Mouse (Mus musculus): ENCODE results near the gene Slc13a1. TPM values are rescaled to one million over a fixed set of nuclear protein-coding genes. Genes with fewer than 3 reads are reported as not detected.

Gene Slc13a1
- polyA plus RNA-seq, 1 experiment from 2014 or later: 0.20 TPM

DNA sequence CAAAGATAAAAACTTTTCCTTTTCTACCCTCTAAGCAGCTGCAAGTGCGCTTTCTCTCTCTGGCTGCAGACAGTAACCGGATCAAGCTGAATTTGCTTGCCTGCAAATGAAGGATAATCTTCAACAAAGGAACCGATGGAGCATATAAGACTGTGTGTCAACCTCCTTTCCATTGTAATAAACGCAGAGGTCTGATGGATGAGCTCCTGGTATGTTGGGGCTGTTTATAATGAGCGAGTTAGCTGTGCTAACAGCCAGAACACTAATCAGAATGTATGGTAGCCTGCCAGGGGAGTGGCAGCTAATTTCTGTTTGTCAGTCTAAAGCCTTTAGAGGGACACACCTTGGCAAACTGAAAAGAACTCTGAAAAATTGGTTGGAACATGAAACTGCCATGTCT, 62.2 kb downstream of the Slc13a1 start:
- no peaks in the 10 kb centered on the region for H3K4me1 ChIP-seq (ENCODE audit: control insufficient read depth, insufficient read depth, low read depth, low read length)
- no peak overlapping the region for H3K9ac ChIP-seq (ENCODE audit: low read depth, low read length)
- H3K4me3 ChIP-seq (ENCODE audit: low read length): no peak overlapping the region
- no peaks in the 10 kb centered on the region for H3K9me3 ChIP-seq (ENCODE audit: control insufficient read depth, low read length)
- H3K27ac ChIP-seq (ENCODE audit: low read depth, low read length): no peak overlapping the region
- peak; percentile 92 for ATAC-seq
- no peak overlapping the region for H3K4me2 ChIP-seq (ENCODE audit: low read length)
- H3K36me3 ChIP-seq (ENCODE audit: control insufficient read depth, insufficient read depth, low read length): no peaks in the 10 kb centered on the region
- no peaks in the 10 kb centered on the region for H3K27me3 ChIP-seq (replicated peaks; ENCODE audit: control insufficient read depth, insufficient read depth, low read length)
- WGBS: 13% methylated on average over 5 of the region's 5 CpGs

DNA sequence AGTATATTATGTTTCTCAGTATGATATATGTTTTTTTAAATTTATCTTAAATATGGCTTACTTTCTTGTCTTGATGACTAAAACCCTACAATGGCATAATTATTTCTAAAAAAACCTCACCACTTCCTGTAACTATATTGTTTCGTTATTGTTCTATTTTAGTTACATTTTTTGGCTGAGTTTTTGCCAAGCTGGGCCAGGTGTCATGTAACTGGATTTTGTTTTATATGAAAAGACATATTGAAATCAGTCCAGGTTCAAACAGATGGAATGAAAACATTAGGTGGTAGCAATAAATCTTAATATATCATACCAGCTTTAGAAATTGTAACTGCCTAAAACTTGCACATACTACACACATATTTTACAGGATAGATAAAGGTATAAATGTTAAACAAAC, 66.6 kb downstream of the Slc13a1 start:
- no peak for ATAC-seq
- H3K4me2 ChIP-seq (ENCODE audit: low read length): no peak overlapping the region
- H3K27me3 ChIP-seq (replicated peaks; ENCODE audit: control insufficient read depth, insufficient read depth, low read length): no peaks in the 10 kb centered on the region
- H3K9ac ChIP-seq (ENCODE audit: low read depth, low read length): no peak overlapping the region
- no peaks in the 10 kb centered on the region for H3K9me3 ChIP-seq (ENCODE audit: control insufficient read depth, low read length)
- H3K36me3 ChIP-seq (ENCODE audit: control insufficient read depth, insufficient read depth, low read length): no peaks in the 10 kb centered on the region
- 73% methylated on average over 1 of the region's 1 CpGs for WGBS
- H3K4me3 ChIP-seq (ENCODE audit: low read length): no peak overlapping the region
- H3K4me1 ChIP-seq (ENCODE audit: control insufficient read depth, insufficient read depth, low read depth, low read length): no peaks in the 10 kb centered on the region
- H3K27ac ChIP-seq (ENCODE audit: low read depth, low read length): no peak overlapping the region

DNA sequence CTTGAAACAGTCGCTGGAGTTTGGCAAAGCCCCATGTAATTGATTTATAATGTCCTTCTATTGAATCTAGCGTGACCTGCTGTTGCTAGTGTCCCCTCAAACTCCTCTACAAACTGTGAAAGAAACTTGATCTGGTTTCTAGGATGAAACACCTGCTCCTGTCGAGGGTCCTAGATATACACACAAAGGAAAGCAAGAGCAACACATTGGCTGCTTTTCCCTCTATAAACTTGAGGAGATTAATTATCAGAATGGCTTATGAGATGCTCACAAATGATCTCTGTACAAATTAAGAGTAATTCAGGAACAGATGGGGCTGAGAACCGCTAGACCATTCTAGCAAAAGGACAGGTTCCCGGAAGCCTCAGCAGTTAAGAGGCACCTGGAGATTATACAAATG, 67.2 kb downstream of the Slc13a1 start:
- WGBS: 31% methylated on average over 5 of the region's 5 CpGs
- Histone ChIP-seq H3K9me3 (ENCODE audit: control insufficient read depth, low read length) (no peaks in the 10 kb centered on the region), H3K36me3 (ENCODE audit: control insufficient read depth, insufficient read depth, low read length) (no peaks in the 10 kb centered on the region), H3K27ac (ENCODE audit: low read depth, low read length) (no peak overlapping the region), H3K4me1 (ENCODE audit: control insufficient read depth, insufficient read depth, low read depth, low read length) (no peaks in the 10 kb centered on the region), H3K9ac (ENCODE audit: low read depth, low read length) (no peak overlapping the region), H3K27me3 (replicated peaks; ENCODE audit: control insufficient read depth, insufficient read depth, low read length) (no peaks in the 10 kb centered on the region), H3K4me2 (ENCODE audit: low read length) (no peak overlapping the region), H3K4me3 (ENCODE audit: low read length) (no peak overlapping the region)
- ATAC-seq: peak; percentile 57; the same call in 1 of the 2 replicates

DNA sequence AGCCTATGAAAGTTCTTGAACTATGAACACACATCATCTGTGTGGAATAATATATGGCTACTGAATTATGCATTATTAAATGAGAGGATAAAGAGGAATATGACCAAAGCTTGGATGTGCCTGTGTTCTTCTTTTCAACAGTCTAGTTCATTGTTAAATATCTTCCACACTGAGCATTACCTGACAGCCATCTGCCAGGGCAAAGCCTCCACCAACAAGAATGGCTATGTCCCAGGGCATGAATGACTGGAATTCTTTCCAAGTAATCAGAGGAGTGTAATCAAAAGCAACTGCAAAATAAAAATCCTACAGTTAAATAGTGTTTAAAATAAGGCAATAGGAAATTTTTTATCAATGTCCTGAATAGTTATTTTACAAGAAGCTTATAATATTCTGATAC, 70.5 kb downstream of the Slc13a1 start:
- no peak for ATAC-seq
- H3K36me3 ChIP-seq (ENCODE audit: control insufficient read depth, insufficient read depth, low read length): no peaks in the 10 kb centered on the region

DNA sequence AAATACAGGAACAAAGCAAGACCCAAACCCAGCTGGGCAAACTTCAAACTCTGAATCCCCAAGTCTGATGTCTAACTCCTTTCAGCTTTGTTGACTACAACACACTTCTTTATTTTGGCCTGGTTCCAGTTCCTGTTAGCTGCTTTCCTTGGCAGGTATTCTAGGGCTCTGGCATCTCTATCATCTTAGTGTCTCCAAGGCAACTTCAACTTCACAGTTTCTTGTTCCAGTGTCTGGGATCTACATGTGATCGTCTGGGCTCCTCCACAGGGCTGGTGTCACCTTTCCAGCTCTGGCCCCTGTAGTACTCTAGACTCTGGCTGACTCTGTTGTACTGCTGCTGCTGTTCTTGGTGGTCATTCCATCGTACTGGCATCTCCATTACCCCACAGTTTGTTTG, 91.8 kb downstream of the Slc13a1 start:
- Histone ChIP-seq H3K27me3 (replicated peaks; ENCODE audit: control insufficient read depth, insufficient read depth, low read length) (no peaks in the 10 kb centered on the region), H3K4me1 (ENCODE audit: control insufficient read depth, insufficient read depth, low read depth, low read length) (no peaks in the 10 kb centered on the region), H3K36me3 (ENCODE audit: control insufficient read depth, insufficient read depth, low read length) (no peaks in the 10 kb centered on the region), H3K9ac (ENCODE audit: low read depth, low read length) (no peak overlapping the region), H3K4me3 (ENCODE audit: low read length) (no peak overlapping the region), H3K27ac (ENCODE audit: low read depth, low read length) (no peak overlapping the region), H3K4me2 (ENCODE audit: low read length) (no peak overlapping the region), H3K9me3 (ENCODE audit: control insufficient read depth, low read length) (no peaks in the 10 kb centered on the region)
- 70% methylated on average over 2 of the region's 2 CpGs for WGBS
- ATAC-seq: no peak

More for the DNA sequence above, 70.5 kb downstream of the Slc13a1 start:
- no peak overlapping the region for H3K4me3 ChIP-seq (ENCODE audit: low read length)
- no peak overlapping the region for H3K9ac ChIP-seq (ENCODE audit: low read depth, low read length)
- H3K27ac ChIP-seq (ENCODE audit: low read depth, low read length): no peak overlapping the region
- H3K9me3 ChIP-seq (ENCODE audit: control insufficient read depth, low read length): no peaks in the 10 kb centered on the region
- H3K4me1 ChIP-seq (ENCODE audit: control insufficient read depth, insufficient read depth, low read depth, low read length): no peaks in the 10 kb centered on the region
- H3K4me2 ChIP-seq (ENCODE audit: low read length): no peak overlapping the region
- H3K27me3 ChIP-seq (replicated peaks; ENCODE audit: control insufficient read depth, insufficient read depth, low read length): no peaks in the 10 kb centered on the region

DNA sequence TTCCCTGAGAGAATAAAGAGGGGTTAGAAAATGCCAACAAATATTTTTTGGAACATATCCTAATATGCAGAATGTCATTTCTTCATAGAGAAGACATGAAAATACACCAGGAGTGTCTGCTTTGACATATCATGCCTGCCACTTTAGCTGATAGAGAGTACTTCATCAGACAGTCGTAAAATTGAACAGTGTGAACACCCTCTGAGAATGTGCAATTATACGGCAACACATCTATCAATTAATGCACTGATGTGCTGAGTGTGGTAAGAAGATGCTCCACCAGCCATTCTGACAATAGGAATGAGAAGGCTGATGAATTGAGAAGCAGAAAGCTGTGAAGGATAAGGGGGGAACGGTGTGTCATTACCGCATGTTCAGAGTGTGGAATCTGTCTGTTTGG, 95.1 kb downstream of the Slc13a1 start:
- Histone ChIP-seq H3K9ac (ENCODE audit: low read depth, low read length) (no peak overlapping the region), H3K4me3 (ENCODE audit: low read length) (no peak overlapping the region), H3K4me1 (ENCODE audit: control insufficient read depth, insufficient read depth, low read depth, low read length) (no peaks in the 10 kb centered on the region), H3K27ac (ENCODE audit: low read depth, low read length) (no peak overlapping the region), H3K36me3 (ENCODE audit: control insufficient read depth, insufficient read depth, low read length) (no peaks in the 10 kb centered on the region), H3K4me2 (ENCODE audit: low read length) (no peak overlapping the region), H3K27me3 (replicated peaks; ENCODE audit: control insufficient read depth, insufficient read depth, low read length) (no peaks in the 10 kb centered on the region), H3K9me3 (ENCODE audit: control insufficient read depth, low read length) (no peaks in the 10 kb centered on the region)
- no peak for ATAC-seq
- WGBS: 65% methylated on average over 4 of the region's 4 CpGs

DNA sequence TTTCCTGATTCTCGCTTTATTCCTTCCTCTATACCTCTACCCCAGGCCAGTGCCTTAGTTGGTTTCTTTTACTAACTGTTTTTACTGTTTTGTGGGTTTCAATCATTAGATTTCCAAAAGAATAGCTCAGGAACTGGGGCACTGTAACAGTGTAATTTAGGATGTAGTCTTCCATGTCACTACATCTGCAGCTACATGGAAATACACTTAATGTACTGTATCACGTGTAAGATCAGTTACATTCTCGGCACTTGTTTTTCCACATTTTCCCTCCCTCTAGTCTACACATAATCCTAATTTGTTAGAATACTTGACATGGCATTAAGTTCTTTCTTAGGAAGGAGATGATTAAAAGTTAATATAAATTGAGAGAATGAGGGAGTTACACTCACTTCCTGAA, 108.1 kb downstream of the Slc13a1 start:
- Histone ChIP-seq H3K9me3 (ENCODE audit: control insufficient read depth, low read length) (0 out of 2 replicates have a peak, but pooled peaks cover 2% of the 10 kb centered on the region), H3K4me3 (ENCODE audit: low read length) (no peak overlapping the region), H3K36me3 (ENCODE audit: control insufficient read depth, insufficient read depth, low read length) (no peaks in the 10 kb centered on the region), H3K27ac (ENCODE audit: low read depth, low read length) (no peak overlapping the region), H3K27me3 (replicated peaks; ENCODE audit: control insufficient read depth, insufficient read depth, low read length) (no peaks in the 10 kb centered on the region), H3K9ac (ENCODE audit: low read depth, low read length) (no peak overlapping the region), H3K4me2 (ENCODE audit: low read length) (no peak overlapping the region), H3K4me1 (ENCODE audit: control insufficient read depth, insufficient read depth, low read depth, low read length) (no peaks in the 10 kb centered on the region)
- WGBS: 88% methylated on average over 3 of the region's 3 CpGs
- no peak for ATAC-seq

DNA sequence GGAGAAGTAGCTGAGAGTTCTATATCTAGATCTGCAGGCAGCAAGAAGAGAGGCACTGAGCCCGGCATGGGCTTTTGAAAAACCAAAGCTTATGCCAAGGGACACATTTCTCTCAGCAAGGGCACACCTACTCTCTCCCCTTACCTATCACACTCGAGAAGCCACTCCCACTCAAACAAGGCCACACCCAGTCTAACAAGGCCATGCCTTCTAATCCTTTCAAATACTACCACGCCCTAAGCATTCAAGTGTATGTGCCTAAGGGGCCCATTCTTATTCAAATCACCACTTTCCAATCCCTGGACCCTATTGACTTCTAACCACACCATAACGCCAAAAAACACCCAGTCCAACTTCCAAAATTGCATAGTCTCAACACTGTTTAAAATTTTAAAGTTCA, 112.8 kb downstream of the Slc13a1 start:
- Histone ChIP-seq H3K27me3 (replicated peaks; ENCODE audit: control insufficient read depth, insufficient read depth, low read length) (no peaks in the 10 kb centered on the region), H3K9ac (ENCODE audit: low read depth, low read length) (no peak overlapping the region), H3K4me3 (ENCODE audit: low read length) (no peak overlapping the region), H3K4me2 (ENCODE audit: low read length) (no peak overlapping the region), H3K9me3 (ENCODE audit: control insufficient read depth, low read length) (no peaks in the 10 kb centered on the region), H3K36me3 (ENCODE audit: control insufficient read depth, insufficient read depth, low read length) (no peaks in the 10 kb centered on the region), H3K27ac (ENCODE audit: low read depth, low read length) (no peak overlapping the region), H3K4me1 (ENCODE audit: control insufficient read depth, insufficient read depth, low read depth, low read length) (no peaks in the 10 kb centered on the region)
- ATAC-seq: no peak
- 85% methylated on average over 4 of the region's 4 CpGs for WGBS

DNA sequence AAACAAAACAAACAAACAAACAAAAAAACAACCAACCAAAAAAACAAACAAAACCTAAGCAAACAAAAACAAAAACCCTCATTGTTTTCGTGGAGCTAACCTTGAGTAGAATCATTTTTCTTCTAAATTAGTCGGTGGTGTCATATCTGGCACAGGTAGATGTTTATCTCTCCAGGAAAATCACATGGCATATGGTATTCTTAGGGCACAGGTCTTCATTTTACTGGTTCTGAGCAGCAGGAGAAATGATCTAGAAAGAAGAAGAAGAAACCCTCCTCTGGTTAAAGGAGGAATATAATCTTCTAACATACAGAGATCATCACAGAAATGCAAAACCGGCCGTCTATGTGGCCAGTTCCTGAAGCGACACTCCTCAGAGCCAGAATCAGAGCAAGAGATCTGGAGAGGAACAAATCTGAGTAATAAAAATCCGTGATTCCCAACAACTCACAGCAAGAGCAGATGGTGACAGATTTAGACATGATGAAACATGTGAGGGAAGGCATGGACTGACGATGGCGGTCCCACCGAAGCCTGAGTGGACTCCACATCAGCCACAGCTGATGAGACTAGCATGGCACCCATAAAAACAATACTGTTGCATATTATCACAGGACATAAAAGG, 113.7 kb downstream of the Slc13a1 start:
- H3K36me3 ChIP-seq (ENCODE audit: control insufficient read depth, insufficient read depth, low read length): no peaks in the 10 kb centered on the region
- H3K4me3 ChIP-seq (ENCODE audit: low read length): no peak overlapping the region
- no peaks in the 10 kb centered on the region for H3K9me3 ChIP-seq (ENCODE audit: control insufficient read depth, low read length)
- WGBS: 92% methylated on average over 9 of the region's 9 CpGs
- no peak overlapping the region for H3K9ac ChIP-seq (ENCODE audit: low read depth, low read length)
- H3K27ac ChIP-seq (ENCODE audit: low read depth, low read length): no peak overlapping the region
- ATAC-seq: no peak
- no peaks in the 10 kb centered on the region for H3K27me3 ChIP-seq (replicated peaks; ENCODE audit: control insufficient read depth, insufficient read depth, low read length)
- H3K4me2 ChIP-seq (ENCODE audit: low read length): no peak overlapping the region
- H3K4me1 ChIP-seq (ENCODE audit: control insufficient read depth, insufficient read depth, low read depth, low read length): no peaks in the 10 kb centered on the region
